Mouse (Mus musculus) myocyte (in vitro differentiated cells): ENCODE measurements around the gene Camkmt. TPM values are rescaled to one million over a fixed set of nuclear protein-coding genes. Genes with fewer than 3 reads are reported as not detected.

ENCODE experiments used
- H3K27me3 ChIP-seq: one replicate; pipeline ENCODE4 v1.6.1; 2011; ENCODE audit not compliant: control insufficient read depth, insufficient read depth, insufficient read length
- H3K36me3 ChIP-seq: one replicate; pipeline ENCODE4 v1.6.1; 2011; ENCODE audit not compliant: control insufficient read depth, insufficient read depth
- H3K4me2 ChIP-seq: one replicate; pipeline ENCODE4 v1.6.1; 2011; ENCODE audit warnings: low read depth, control low read depth
- H3K4me3 ChIP-seq: one replicate; pipeline ENCODE4 v1.5.1; 2011; ENCODE audit warnings: mild to moderate bottlenecking, control low read depth, moderate library complexity
- H3K79me2 ChIP-seq: one replicate; pipeline ENCODE4 v1.6.1; 2011; ENCODE audit not compliant: control insufficient read depth, insufficient read depth
- H3ac ChIP-seq: one replicate; pipeline ENCODE4 v1.6.1; 2011; ENCODE audit not compliant: control insufficient read depth, insufficient read length
- CEBPB ChIP-seq: IDR thresholded peaks from 2 replicates; pipeline ENCODE4 v1.6.1; 2011; ENCODE audit warnings: mild to moderate bottlenecking, moderate library complexity; ENCODE audit not compliant: poor library complexity, insufficient read depth, severe bottlenecking
- E2F4 ChIP-seq: IDR thresholded peaks from one replicate; pipeline ENCODE4 v1.6.1; 2011; ENCODE audit warnings: mild to moderate bottlenecking, control low read depth, moderate library complexity; ENCODE audit not compliant: insufficient read depth
- MAX ChIP-seq: IDR thresholded peaks from one replicate; pipeline ENCODE4 v1.6.1; 2011; ENCODE audit warnings: low read depth, mild to moderate bottlenecking, control low read depth
- MYOD1 ChIP-seq, 3 experiments: IDR thresholded peaks; one replicate each; pipeline ENCODE4 v1.6.1; 2011; ENCODE audit warnings: control low read depth in 2 of 3, low read depth in 2 of 3, mild to moderate bottlenecking in 2 of 3, moderate library complexity in 1 of 3; ENCODE audit not compliant: insufficient read length in 2 of 3, control insufficient read depth in 1 of 3
- MYOG ChIP-seq, 3 experiments: IDR thresholded peaks; one replicate each; pipeline ENCODE4 v1.6.1; 2011; ENCODE audit warnings: control low read depth in 2 of 3, low read depth in 2 of 3, mild to moderate bottlenecking in 2 of 3; ENCODE audit not compliant: insufficient read length in 2 of 3, control insufficient read depth in 1 of 3, insufficient read depth in 1 of 3
- POLR2A ChIP-seq: IDR thresholded peaks from one replicate; pipeline ENCODE4 v1.6.1; 2011; ENCODE audit warnings: low read depth, mild to moderate bottlenecking, control low read depth, moderate library complexity; ENCODE audit not compliant: insufficient read length
- POLR2AphosphoS2 ChIP-seq: IDR thresholded peaks from one replicate; pipeline ENCODE4 v1.6.1; 2011; ENCODE audit warnings: low read depth, control low read depth; ENCODE audit not compliant: insufficient read length
- REST ChIP-seq: IDR thresholded peaks from one replicate; pipeline ENCODE4 v1.6.1; 2011; ENCODE audit warnings: mild to moderate bottlenecking, control low read depth, moderate library complexity; ENCODE audit not compliant: insufficient read depth, insufficient read length
- SRF ChIP-seq: IDR thresholded peaks from one replicate; pipeline ENCODE4 v1.6.1; 2011; ENCODE audit warnings: low read depth; ENCODE audit not compliant: control insufficient read depth, insufficient read length
- TCF12 ChIP-seq: IDR thresholded peaks from one replicate; pipeline ENCODE4 v1.6.1; 2011; ENCODE audit warnings: mild to moderate bottlenecking, control low read depth; ENCODE audit not compliant: poor library complexity, insufficient read depth, severe bottlenecking
- TCF3 ChIP-seq: IDR thresholded peaks from one replicate; pipeline ENCODE4 v1.6.1; 2011; ENCODE audit warnings: low read depth, control low read depth; ENCODE audit not compliant: insufficient read length
- USF1 ChIP-seq: IDR thresholded peaks from one replicate; pipeline ENCODE4 v1.6.1; 2011; ENCODE audit warnings: low read depth, mild to moderate bottlenecking, control low read depth, moderate library complexity
- polyA plus RNA-seq: library from polyadenylated mRNA; unstranded; fragments of >200 nt; fragmentation: generic; extraction: Trizol; gene quantifications from one replicate; pipeline ENCODE4 v1.2.1, GENCODE M21; 2012; ENCODE audit warnings: missing spikeins

Gene Camkmt
- polyA plus RNA-seq, 1 experiment = 1.4 TPM

- no peak for TF ChIP-seq SRF
- TF ChIP-seq USF1 = no peak
- no peak for TF ChIP-seq MAX
- no peak for TF ChIP-seq E2F4
- no peak for TF ChIP-seq TCF12
- TF ChIP-seq MYOG (IDR thresholded peaks at IDR 0.05; ENCODE audit: control insufficient read depth in 1 of 3, insufficient read depth in 1 of 3, insufficient read length in 2 of 3, low read depth in 2 of 3) = no peak
- no peak for TF ChIP-seq POLR2A
- TF ChIP-seq TCF3 = no peak
- no peak for TF ChIP-seq REST
- TF ChIP-seq MYOD1 (IDR thresholded peaks at IDR 0.05; ENCODE audit: control insufficient read depth in 1 of 3, insufficient read length in 2 of 3, low read depth in 2 of 3) = no peak
- no peak for TF ChIP-seq POLR2AphosphoS2
- no peak for TF ChIP-seq CEBPB
- no peak overlapping the region for H3ac ChIP-seq
Observed at GRCm38 (mm10) chr17:85096396-85096795, 6.0 kb downstream of the Camkmt start.

GRCm38 (mm10) chr17:85098677-85099323 is 8.4 kb downstream of the Camkmt start:
- Histone ChIP-seq H3K27me3 (no peaks in the 10 kb centered on the region), H3K4me3 (no peak overlapping the region), H3K36me3 (peaks cover 17% of the 10 kb centered on the region), H3K4me2 (no peak overlapping the region), H3K79me2 (no peaks in the 10 kb centered on the region), H3ac (no peak overlapping the region)
- TF ChIP-seq POLR2AphosphoS2 (no peak), REST (no peak), MAX (no peak), MYOG (IDR thresholded peaks at IDR 0.05; ENCODE audit: control insufficient read depth in 1 of 3, insufficient read depth in 1 of 3, insufficient read length in 2 of 3, low read depth in 2 of 3) (no peak), SRF (no peak), TCF12 (no peak), TCF3 (no peak), POLR2A (no peak), E2F4 (no peak), CEBPB (no peak), USF1 (no peak), MYOD1 (IDR thresholded peaks at IDR 0.05; ENCODE audit: control insufficient read depth in 1 of 3, insufficient read length in 2 of 3, low read depth in 2 of 3) (no peak)

More at GRCm38 (mm10) chr17:85096396-85096795, 6.0 kb downstream of the Camkmt start:
- Histone ChIP-seq H3K36me3 (peaks cover 17% of the 10 kb centered on the region), H3K4me3 (no peak overlapping the region), H3K27me3 (no peaks in the 10 kb centered on the region), H3K79me2 (no peaks in the 10 kb centered on the region), H3K4me2 (no peak overlapping the region)

- Histone ChIP-seq H3ac (no peak overlapping the region), H3K27me3 (no peaks in the 10 kb centered on the region), H3K36me3 (peaks cover 17% of the 10 kb centered on the region), H3K79me2 (no peaks in the 10 kb centered on the region), H3K4me2 (no peak overlapping the region), H3K4me3 (no peak overlapping the region)
- TF ChIP-seq USF1 (no peak), POLR2AphosphoS2 (no peak), CEBPB (no peak), E2F4 (no peak), MYOG (IDR thresholded peaks at IDR 0.05; ENCODE audit: control insufficient read depth in 1 of 3, insufficient read depth in 1 of 3, insufficient read length in 2 of 3, low read depth in 2 of 3) (no peak), POLR2A (no peak), MYOD1 (IDR thresholded peaks at IDR 0.05; ENCODE audit: control insufficient read depth in 1 of 3, insufficient read length in 2 of 3, low read depth in 2 of 3) (no peak), SRF (no peak), MAX (no peak), TCF3 (no peak), TCF12 (no peak), REST (no peak)
Observed at GRCm38 (mm10) chr17:85100232-85100631, 9.9 kb downstream of the Camkmt start.

- H3K79me2 ChIP-seq = no peaks in the 10 kb centered on the region
- TF ChIP-seq TCF3 (no peak), MYOG (IDR thresholded peaks at IDR 0.05; ENCODE audit: control insufficient read depth in 1 of 3, insufficient read depth in 1 of 3, insufficient read length in 2 of 3, low read depth in 2 of 3) (no peak), CEBPB (no peak), MYOD1 (IDR thresholded peaks at IDR 0.05; ENCODE audit: control insufficient read depth in 1 of 3, insufficient read length in 2 of 3, low read depth in 2 of 3) (no peak), REST (no peak), SRF (no peak), POLR2A (no peak), E2F4 (no peak), POLR2AphosphoS2 (no peak), TCF12 (no peak), USF1 (no peak), MAX (no peak)
Observed at GRCm38 (mm10) chr17:85101751-85102150, 11.4 kb downstream of the Camkmt start.

GRCm38 (mm10) chr17:85103310-85103709 is 13.0 kb downstream of the Camkmt start:
- H3K36me3 ChIP-seq = peaks cover 5% of the 10 kb centered on the region
- H3K4me2 ChIP-seq = no peak overlapping the region
- H3K4me3 ChIP-seq = no peak overlapping the region
- no peaks in the 10 kb centered on the region for H3K27me3 ChIP-seq
- no peaks in the 10 kb centered on the region for H3K79me2 ChIP-seq
- H3ac ChIP-seq = no peak overlapping the region
- TF ChIP-seq POLR2AphosphoS2 = no peak

More at GRCm38 (mm10) chr17:85101751-85102150, 11.4 kb downstream of the Camkmt start:
- Histone ChIP-seq H3K4me2 (no peak overlapping the region), H3K36me3 (peaks cover 17% of the 10 kb centered on the region), H3ac (no peak overlapping the region), H3K4me3 (no peak overlapping the region), H3K27me3 (no peaks in the 10 kb centered on the region)
